Mouse (Mus musculus) liver, embryonic 14.5 days (tissue): ENCODE data around the gene Slc12a4.

Source experiments
- CTCF ChIP-seq: IDR thresholded peaks from 2 replicates; pipeline ENCODE4 v1.5.1; 2016; ENCODE audit warnings: antibody characterized with exemption, low read depth, control low read depth
- EP300 ChIP-seq: IDR thresholded peaks from 2 replicates; pipeline ENCODE4 v1.6.1; 2016; ENCODE audit warnings: antibody characterized with exemption, low read depth

DNA sequence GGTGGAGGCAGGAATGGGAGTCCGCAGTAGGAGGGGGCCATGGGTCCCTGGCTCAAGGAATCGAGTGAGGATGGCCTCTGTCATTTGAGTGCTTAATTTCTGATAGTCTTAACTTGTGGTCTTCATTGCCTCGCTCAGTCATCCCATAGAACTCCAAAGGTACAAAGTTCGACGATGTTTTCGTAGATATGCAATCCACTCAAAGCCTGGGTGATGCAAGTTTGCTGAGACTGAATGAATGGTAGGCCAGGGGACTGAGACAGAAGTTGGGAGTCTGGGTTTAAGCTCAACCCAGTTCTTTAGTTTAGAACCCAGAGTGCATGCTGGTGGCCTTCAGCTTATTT is 45.7 kb upstream of the Slc12a4 start, which contains the start of gene Ddx28:
- TF ChIP-seq CTCF (no peak), EP300 (no peak)
